Mouse (Mus musculus) embryo, embryonic 9.5 days (tissue): Measurements from ENCODE around the gene Cela3a.

Experiments
- DNase-seq: peaks from one replicate; pipeline ENCODE4 v3.0.0-alpha.2; 2017; ENCODE audit errors: extremely low spot score

Cela3a gene

GRCm38 (mm10) chr4:137371596-137372523 lies 37.7 kb downstream of the Cela3a start:
- no peak for DNase-seq

GRCm38 (mm10) chr4:137369954-137370750 lies 39.4 kb downstream of the Cela3a start:
- DNase-seq = peak; percentile 50

- DNase-seq = no peak
Observed at GRCm38 (mm10) chr4:137368198-137368597, 41.4 kb downstream of the Cela3a start.

DNA sequence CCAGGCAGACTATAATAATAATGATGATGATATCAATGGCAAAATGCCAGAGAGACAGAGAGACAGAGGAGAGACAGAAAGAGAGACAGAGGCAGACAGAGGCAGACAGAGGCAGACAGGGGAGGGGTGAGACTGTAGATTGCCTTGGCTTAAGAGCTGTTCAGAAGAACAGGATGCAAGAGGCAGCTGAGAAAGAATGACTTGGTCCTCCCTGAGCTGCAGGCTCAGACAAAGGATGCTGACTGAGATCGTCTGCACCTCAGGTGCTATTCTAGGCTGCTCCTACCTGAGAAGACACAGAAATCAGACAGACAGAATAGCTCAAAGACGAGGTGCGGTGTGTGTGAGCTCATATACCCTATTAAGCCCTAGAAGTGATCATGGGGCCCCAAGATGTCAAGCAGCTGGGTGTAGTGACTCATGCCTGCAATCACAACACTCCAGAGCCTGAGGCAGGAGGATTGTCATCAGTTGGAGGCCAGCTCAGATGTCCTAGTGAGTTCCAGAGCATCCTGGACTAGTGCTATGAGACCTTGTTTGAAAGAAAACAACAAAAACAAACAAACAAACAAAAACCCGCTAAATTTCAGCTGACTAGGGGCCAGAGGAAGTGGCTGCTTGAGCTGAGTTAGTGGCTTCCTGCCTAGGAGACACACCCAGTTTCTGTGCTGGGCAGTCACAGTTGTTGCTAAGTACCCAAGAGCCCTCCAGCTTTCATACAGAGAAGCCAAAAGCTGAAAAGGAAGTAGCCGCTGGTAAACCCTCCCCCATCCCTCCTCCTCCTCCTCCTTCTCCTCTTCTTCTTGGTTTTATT lies 42.1 kb downstream of the Cela3a start:
- DNase-seq = no peak

- no peak for DNase-seq
Observed at GRCm38 (mm10) chr4:137366097-137366496, 43.5 kb downstream of the Cela3a start.

GRCm38 (mm10) chr4:137365356-137366062 lies 44.1 kb downstream of the Cela3a start:
- no peak for DNase-seq

- no peak for DNase-seq
Observed at GRCm38 (mm10) chr4:137364826-137365225, 44.8 kb downstream of the Cela3a start.

- no peak for DNase-seq
Observed at GRCm38 (mm10) chr4:137360996-137361395, 48.6 kb downstream of the Cela3a start.

DNA sequence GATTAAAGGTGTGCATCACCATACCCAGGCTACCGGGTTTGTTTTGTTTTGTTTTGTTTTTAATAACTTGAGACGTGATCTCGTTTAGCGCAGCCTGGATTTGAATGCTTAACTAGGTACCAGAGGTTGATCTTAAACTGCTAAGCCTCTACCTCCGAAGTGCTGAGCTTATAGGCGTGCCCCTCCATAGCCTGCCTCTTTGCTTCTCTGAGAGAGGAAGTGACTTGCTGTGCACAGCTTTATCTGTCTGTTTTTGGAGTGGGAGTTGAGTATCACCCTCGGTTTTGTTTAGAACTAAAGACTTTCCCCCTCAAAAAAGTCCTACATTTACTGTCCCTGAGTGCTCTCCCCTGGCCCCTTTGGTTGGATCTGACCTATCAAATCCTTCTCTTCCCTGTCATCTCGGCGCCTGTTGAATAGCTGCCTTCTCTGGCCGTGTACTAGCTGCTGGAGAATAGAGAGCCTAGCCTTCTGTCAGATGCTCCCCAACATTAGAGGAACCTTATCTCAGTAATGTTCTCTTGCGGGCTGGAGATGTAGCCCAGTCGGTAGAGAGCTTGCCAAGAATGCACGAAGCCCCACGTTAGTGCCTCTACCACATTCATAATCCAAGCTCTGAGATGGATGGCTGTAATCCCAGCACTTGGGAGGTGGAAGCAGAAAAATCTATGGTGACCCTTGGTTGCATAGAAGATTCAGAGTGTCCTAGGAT lies 51.1 kb downstream of the Cela3a start:
- DNase-seq = no peak

DNA sequence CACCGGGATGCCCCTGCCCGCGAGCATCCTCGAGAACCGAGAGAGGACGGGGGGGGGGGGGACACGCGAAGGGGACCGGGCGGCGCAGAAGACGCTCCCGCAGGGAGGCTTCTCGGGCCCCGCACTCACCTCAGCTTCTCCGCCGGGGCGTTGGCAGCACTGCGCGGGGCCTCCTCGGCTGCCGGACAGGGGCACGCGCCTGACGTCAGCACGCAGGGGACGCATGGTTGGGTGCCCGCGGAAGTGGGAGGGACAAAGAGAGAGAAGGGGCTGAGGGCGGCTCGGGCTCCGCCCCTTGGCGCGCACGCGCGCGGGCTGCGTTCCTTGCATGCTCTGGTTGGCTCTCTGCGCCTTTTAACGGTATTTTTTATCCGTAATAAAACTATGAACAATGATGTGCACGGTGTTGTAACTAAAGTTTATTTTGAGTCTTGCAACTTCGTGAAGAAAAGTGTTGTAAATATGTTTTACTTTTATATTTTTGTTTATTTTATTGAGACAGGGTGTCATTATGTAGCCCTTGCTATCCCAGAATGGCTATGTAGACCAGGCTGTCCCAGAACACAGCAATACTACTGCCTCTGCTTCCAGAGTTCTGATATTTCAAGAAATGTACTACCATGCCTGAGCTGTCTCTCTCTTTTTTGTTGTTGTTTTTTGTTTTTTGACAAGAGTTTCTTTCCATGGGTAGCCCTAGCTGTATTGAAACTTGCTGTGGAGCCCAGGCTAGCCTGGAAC lies 51.9 kb downstream of the Cela3a start, which contains the start of gene Cdc42:
Gene Cdc42 (minus strand): TSS at position 204 of the 738 bp plus-strand sequence.
- DNase-seq = peak; percentile 99

- DNase-seq = peak; percentile 67
Observed at GRCm38 (mm10) chr4:137356674-137357510, 52.7 kb downstream of the Cela3a start.
